Mouse (Mus musculus) liver, postnatal 0 days (tissue): ENCODE measurements around the gene Lmln. TPM values are rescaled to one million over a fixed set of nuclear protein-coding genes. Genes with fewer than 3 reads are reported as not detected.

ENCODE experiments used
- ATAC-seq: fragments of 200-750 bp; cut with Nextera tagmentation; 2 replicates; pipeline ENCODE4 v1.8.0; 2017; ENCODE audit warnings: mild to moderate bottlenecking, moderate library complexity
- DNase-seq: peaks from one replicate; pipeline ENCODE4 v3.0.0-alpha.2; 2016
- H3K27ac ChIP-seq: fragments of 300-500 bp; sonication (generic); 2 replicates; pipeline ENCODE4 v1.5.1; 2014; ENCODE audit warnings: antibody characterized with exemption, moderate library complexity, mild to moderate bottlenecking, low read depth
- H3K27me3 ChIP-seq: fragments of 300-500 bp; sonication (generic); 2 replicates; pipeline ENCODE4 v1.6.1; 2014; ENCODE audit warnings: low read length, control low read depth, mixed read lengths; ENCODE audit not compliant: insufficient read depth
- H3K36me3 ChIP-seq: fragments of 300-500 bp; sonication (generic); replicated peaks from 2 replicates; pipeline ENCODE4 v1.6.1; 2014; ENCODE audit warnings: mild to moderate bottlenecking, control low read depth, low read length, moderate library complexity, mixed read lengths; ENCODE audit not compliant: insufficient read depth
- H3K4me1 ChIP-seq: fragments of 300-500 bp; sonication (generic); 2 replicates; pipeline ENCODE4 v1.6.1; 2014; ENCODE audit warnings: antibody characterized with exemption, mild to moderate bottlenecking, control low read depth; ENCODE audit not compliant: insufficient read depth
- H3K4me2 ChIP-seq: fragments of 300-500 bp; sonication (generic); 2 replicates; pipeline ENCODE4 v1.6.1; 2014; ENCODE audit warnings: low read depth, mild to moderate bottlenecking, low read length, moderate library complexity, mixed read lengths
- H3K4me3 ChIP-seq: fragments of 300-500 bp; sonication (generic); 2 replicates; pipeline ENCODE4 v1.5.1; 2014; ENCODE audit warnings: low read depth, low read length
- H3K9ac ChIP-seq: fragments of 300-500 bp; sonication (generic); replicated peaks from 2 replicates; pipeline ENCODE4 v1.6.1; 2014; ENCODE audit warnings: mild to moderate bottlenecking, moderate library complexity
- H3K9me3 ChIP-seq: fragments of 300-500 bp; sonication (generic); 2 replicates; pipeline ENCODE4 v1.6.1; 2016; ENCODE audit warnings: mild to moderate bottlenecking, control low read depth, low read length, mixed read lengths
- CTCF ChIP-seq: sonication (generic); IDR thresholded peaks from 2 replicates; pipeline ENCODE4 v1.5.1; 2016; ENCODE audit warnings: antibody characterized with exemption, low read depth
- EP300 ChIP-seq: IDR thresholded peaks from 2 replicates; pipeline ENCODE4 v1.6.1; 2016; ENCODE audit warnings: antibody characterized with exemption, low read depth, mild to moderate bottlenecking
- WGBS: fragments of 180-500 bp; shearing (Covaris S2); extraction: QIAGEN DNeasy Blood & Tissue Kit; methylation state at CpG from one replicate; pipeline ENCODE4 v1.1.7; 2014; ENCODE audit not compliant: insufficient replicate concordance; 5-methylcytosine and 5-hydroxymethylcytosine counted together
- polyA plus RNA-seq: library from polyadenylated mRNA; unstranded; fragments of >200 nt; fragmentation: Nextera tagmentation; extraction: Ambion mirVana; gene quantifications from 2 replicates; pipeline ENCODE4 v1.2.1, GENCODE M21; 2015

The Lmln gene
- 0.44 and 1.2 TPM in 2 replicates for polyA plus RNA-seq

- 5% methylated on average over 59 of the region's 64 CpGs for WGBS
- no peak for TF ChIP-seq EP300
- TF ChIP-seq CTCF, result no peak
- Histone ChIP-seq H3K4me2 (peak within 1 kb of the TSS; percentile 90), H3K9ac (peak within 1 kb of the TSS; percentile 68), H3K9me3 (no peaks in the 10 kb centered on the region), H3K27me3 (no peaks in the 10 kb centered on the region), H3K4me3 (peak within 1 kb of the TSS; percentile 88), H3K36me3 (peaks cover 34% of the 10 kb centered on the region), H3K4me1 (peaks cover 34% of the 10 kb centered on the region), H3K27ac (peak within 1 kb of the TSS; percentile 55)
- ATAC-seq, result peak; percentile 96
- DNase-seq, result peak; percentile 91
Observed at GRCm38 (mm10) chr16:33062024-33062681, at the start of gene Lmln. TSS of gene Lmln (plus strand) at chr16:33062521.

GRCm38 (mm10) chr16:33013801-33014200 is 48.5 kb upstream of the Lmln start:
- no peaks in the 10 kb centered on the region for H3K4me1 ChIP-seq

GRCm38 (mm10) chr16:33014921-33015320 is 47.4 kb upstream of the Lmln start:
- ATAC-seq, result no peak
- 83% methylated on average over 1 of the region's 1 CpGs for WGBS
- H3K27ac ChIP-seq, result no peak overlapping the region

More at GRCm38 (mm10) chr16:33013801-33014200, 48.5 kb upstream of the Lmln start:
- DNase-seq (no peak), ATAC-seq (no peak)
- no peaks in the 10 kb centered on the region for H3K9me3 ChIP-seq
- no peak overlapping the region for H3K4me3 ChIP-seq
- no peak overlapping the region for H3K27ac ChIP-seq
- TF ChIP-seq EP300 (no peak), CTCF (no peak)
- WGBS, result 83% methylated on average over 5 of the region's 5 CpGs
- no peaks in the 10 kb centered on the region for H3K27me3 ChIP-seq
- no peak overlapping the region for H3K9ac ChIP-seq
- H3K4me2 ChIP-seq, result no peak overlapping the region
- peaks cover 39% of the 10 kb centered on the region for H3K36me3 ChIP-seq

GRCm38 (mm10) chr16:33015396-33015907 is 46.9 kb upstream of the Lmln start:
- H3K9me3 ChIP-seq, result no peaks in the 10 kb centered on the region
- ATAC-seq, result no peak
- H3K36me3 ChIP-seq, result peaks cover 30% of the 10 kb centered on the region
- no peak overlapping the region for H3K4me2 ChIP-seq
- no peak overlapping the region for H3K4me3 ChIP-seq
- no peaks in the 10 kb centered on the region for H3K4me1 ChIP-seq
- H3K27me3 ChIP-seq, result no peaks in the 10 kb centered on the region
- DNase-seq, result no peak
- H3K27ac ChIP-seq, result no peak overlapping the region
- 81% methylated on average over 3 of the region's 3 CpGs for WGBS
- H3K9ac ChIP-seq, result no peak overlapping the region
- no peak for TF ChIP-seq EP300
- no peak for TF ChIP-seq CTCF

More at GRCm38 (mm10) chr16:33014921-33015320, 47.4 kb upstream of the Lmln start:
- H3K9ac ChIP-seq, result no peak overlapping the region
- H3K4me3 ChIP-seq, result no peak overlapping the region
- H3K9me3 ChIP-seq, result no peaks in the 10 kb centered on the region
- H3K27me3 ChIP-seq, result no peaks in the 10 kb centered on the region
- peaks cover 34% of the 10 kb centered on the region for H3K36me3 ChIP-seq
- no peak overlapping the region for H3K4me2 ChIP-seq
- H3K4me1 ChIP-seq, result no peaks in the 10 kb centered on the region
- no peak for DNase-seq
- TF ChIP-seq CTCF (no peak), EP300 (no peak)

DNA sequence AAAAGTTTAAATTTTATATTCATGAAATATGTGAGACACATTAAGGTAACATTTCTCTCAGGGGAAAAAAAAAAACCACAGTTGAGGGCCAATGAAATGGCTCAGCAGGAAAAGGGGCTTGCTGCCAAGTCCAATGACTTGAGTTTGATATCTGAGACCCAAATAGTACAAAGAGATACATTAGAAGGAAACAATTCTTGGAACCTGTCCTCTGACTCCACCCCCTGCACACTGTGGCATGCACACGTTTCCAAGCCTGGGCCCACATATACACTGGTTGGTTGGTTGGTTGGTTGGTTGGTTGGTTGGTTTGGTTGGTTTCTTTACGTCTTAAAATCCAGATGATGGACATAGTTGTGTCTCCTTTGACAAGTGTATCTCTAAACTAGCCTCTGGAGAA is 46.3 kb upstream of the Lmln start:
- Histone ChIP-seq H3K36me3 (peaks cover 27% of the 10 kb centered on the region), H3K27ac (no peak overlapping the region), H3K4me1 (no peaks in the 10 kb centered on the region), H3K4me3 (no peak overlapping the region), H3K27me3 (no peaks in the 10 kb centered on the region), H3K9ac (no peak overlapping the region), H3K9me3 (no peaks in the 10 kb centered on the region), H3K4me2 (no peak overlapping the region)
- DNase-seq (no peak), ATAC-seq (no peak)
- WGBS, result 76% methylated on average over 2 of the region's 2 CpGs
- TF ChIP-seq EP300 (no peak), CTCF (no peak)

GRCm38 (mm10) chr16:33017677-33018349 is 44.5 kb upstream of the Lmln start:
- 60% methylated on average over 5 of the region's 5 CpGs for WGBS
- TF ChIP-seq EP300 (no peak), CTCF (no peak)
- DNase-seq (no peak), ATAC-seq (no peak)
- no peaks in the 10 kb centered on the region for H3K4me1 ChIP-seq
- no peak overlapping the region for H3K4me2 ChIP-seq
- no peaks in the 10 kb centered on the region for H3K9me3 ChIP-seq
- H3K27me3 ChIP-seq, result no peaks in the 10 kb centered on the region
- H3K4me3 ChIP-seq, result no peak overlapping the region
- H3K9ac ChIP-seq, result no peak overlapping the region
- no peak overlapping the region for H3K27ac ChIP-seq
- peaks cover 22% of the 10 kb centered on the region for H3K36me3 ChIP-seq
